Mouse (Mus musculus) c-Kit-positive CD71-negative TER-119-negative erythroid progenitor cells, embryonic 14.5 days (primary cell): ENCODE measurements around the gene Nphp1.

ENCODE experiments used
- DNase-seq: peaks from one replicate; pipeline ENCODE4 v3.0.0-alpha.2; 2013; ENCODE audit warnings: low read depth

Gene Nphp1

DNA sequence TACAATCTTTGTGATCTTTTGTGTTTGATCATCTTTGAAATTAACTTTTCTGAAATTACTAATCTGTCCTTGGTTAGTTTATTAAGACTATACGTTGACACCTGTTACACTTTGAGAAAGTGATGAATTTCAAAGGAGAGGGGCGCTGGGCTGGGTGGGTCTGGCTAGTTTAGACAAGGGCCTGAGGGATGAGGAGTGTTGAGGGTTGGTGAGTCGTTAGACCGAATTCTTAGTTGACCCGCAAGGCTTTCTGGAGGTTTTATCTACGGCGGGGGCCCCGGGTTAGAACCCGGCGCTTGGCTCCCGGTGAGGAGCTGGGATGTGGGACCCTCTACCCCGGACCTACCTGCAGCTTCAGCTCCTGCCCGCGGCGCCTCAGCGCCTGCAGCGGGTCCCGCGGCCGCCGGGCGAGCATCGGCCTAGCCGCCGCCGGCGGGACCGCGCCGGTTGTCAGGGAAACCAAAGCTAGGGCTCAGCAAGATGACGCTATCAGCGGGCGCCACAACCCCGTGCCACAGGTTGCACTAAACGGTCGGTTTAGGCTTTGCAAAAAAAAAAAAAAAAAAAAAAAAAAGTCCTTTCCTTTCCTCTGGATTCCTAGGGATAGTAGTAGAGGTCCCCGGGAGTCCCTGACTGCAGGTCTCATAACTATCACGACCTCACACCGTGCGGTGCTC, at the start of gene Nphp1:
Gene Nphp1, minus strand, starts transcription at position 458 of the 677 bp plus-strand sequence.
- DNase-seq, result peak; percentile 60

DNA sequence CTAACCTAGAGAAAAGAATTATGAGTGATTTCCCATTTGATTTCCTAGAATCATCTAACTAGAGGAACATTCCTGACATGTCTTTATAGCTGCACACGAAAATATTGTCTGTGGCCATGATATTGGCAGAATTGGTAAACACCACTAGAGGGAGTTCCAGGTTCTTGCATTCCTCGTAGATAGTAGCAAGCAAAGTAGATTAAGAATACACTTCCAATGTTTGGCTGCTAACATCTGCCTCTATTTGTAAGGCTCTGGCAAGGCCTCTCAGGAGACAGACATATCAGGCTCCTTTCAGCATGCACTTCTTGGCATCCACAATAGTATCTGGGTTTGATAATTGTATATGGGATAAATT, 44.1 kb upstream of the Nphp1 start:
- DNase-seq, result peak; percentile 73

DNA sequence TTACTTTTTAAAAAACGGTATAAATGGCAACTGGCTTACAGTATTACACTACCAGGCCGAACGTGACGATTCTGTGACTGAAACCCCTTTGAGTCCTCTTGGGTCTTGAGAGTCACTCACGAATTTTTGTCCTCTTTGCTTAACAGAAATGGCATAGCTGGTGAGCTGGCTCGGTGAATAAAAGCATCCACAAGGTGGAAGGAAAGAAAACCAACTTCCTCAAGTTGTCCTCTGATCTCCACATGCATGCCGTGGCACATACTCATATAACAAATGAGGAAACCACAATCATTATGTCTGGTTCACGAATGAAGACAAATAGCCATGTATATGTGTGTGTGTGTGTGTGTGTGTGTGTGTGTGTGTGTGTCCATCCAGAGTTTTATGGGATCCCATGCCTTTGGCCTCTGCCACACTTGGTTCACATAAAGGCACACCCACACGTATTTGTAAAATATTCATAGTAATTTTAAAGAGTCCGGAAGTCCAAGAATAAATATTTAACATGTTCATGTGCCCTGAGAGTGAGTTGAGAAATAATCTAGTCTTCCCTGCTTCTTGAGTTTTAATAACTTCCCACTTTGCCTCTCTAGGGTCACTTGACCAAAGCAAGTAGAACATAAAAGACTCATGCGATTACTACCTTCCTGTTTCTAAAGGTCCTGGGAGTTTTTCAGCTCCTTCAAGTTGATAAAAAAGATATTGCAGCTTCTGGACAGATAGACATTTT, 43.6 kb upstream of the Nphp1 start:
- peak; percentile 16 for DNase-seq

DNA sequence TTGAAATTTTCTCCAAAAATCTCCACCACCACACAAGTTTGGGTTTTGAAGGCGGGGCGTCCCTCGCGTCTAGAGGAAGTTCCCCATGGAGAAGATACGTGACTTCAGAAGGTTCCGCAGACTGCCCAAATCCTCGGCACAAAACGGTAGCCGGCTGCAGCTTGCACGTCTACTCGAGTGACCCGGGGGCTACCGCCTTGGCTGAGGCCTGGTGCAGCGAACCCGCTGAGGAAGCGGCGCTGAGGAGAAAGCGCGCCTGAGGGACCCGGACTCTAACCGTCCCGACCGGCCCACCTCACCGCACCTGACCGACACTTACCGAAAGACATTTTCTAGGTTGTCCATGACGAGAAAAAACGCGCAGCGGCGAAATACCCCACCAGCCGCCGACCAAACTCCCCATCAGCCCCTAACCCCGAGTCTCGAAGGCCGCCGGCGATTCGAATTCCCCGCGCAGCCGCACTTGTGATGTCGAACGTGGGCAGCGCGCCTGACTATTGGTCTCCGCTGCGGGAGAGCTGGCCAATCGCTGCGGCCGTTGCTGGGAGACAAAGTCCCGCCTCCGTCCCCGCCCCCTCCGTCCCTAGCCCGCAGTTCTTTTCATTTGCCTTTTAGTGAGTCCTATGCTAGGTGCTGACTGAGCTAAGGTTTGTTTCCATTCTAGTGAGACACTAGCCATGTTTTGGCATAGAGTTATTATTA, 42.9 kb upstream of the Nphp1 start, which contains the start of gene Bub1:
Gene Bub1, minus strand, starts transcription at position 465 of the 702 bp plus-strand sequence.
- peak; percentile 89 for DNase-seq

DNA sequence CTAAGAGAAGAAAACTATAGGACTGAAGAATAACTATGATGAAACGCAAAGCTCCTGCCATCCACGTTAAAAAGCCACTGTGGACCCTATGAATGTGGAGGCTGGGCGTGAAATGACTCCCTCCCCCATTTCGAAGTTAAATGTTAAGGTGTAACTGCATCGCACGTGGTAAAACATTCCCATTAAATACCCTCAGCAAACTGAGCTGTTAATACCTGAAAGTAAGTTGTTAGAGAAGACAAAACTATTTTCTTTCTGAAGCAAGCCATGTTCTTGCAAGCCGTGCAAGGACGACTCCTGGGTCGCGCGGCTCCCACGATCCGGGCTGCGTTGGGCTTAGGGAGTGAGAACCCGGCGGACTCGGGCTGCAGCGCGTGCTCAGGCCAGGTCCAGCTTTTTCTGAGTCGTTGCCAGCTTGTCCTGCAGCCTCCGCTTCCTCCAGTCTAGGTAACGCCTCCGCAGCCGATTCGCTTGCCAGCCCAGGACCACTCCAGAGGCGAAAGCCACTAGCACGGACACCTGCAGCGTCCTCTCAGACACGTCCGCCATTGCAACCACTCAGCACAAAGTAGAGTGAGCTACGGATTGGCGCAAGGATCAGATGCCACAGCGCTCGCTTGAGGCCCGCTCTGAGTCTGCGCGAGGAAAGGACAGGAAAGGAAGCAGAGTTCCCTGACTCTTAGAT, 3.4 kb upstream of the Nphp1 start, which contains the start of gene Mtln:
Gene Mtln, minus strand, starts transcription at position 570 of the 685 bp plus-strand sequence.
- peak; percentile 84 for DNase-seq

DNA sequence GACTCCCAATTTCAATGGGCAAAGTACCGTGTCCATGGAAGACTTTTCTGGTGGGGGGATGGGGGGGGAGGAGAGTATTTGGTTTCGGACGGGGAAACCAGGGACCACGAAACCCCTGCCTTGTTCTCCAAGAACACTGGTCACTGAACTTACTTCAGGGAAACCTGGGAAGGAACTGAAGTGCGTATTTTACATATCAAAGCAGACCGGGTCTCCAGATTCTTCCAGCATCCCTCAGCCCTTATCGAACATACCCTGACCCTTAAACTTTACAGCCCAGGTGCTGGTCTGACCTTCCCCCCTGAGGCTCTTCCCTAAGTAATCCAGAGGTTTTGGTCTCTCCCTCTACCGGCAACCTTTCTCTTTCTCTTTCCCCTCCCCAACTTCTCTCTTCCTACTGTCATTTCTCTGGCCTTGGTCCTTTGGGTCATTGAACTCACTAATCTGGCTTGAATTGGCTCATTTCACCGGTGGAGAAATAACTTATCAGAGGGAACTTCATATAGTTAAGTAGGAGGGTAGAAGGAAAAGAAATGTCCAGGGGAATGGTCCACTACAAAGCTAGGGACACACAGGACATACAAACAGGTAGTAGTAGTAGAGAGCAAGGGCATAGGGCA, 1.1 kb upstream of the Nphp1 start:
- no peak for DNase-seq

DNA sequence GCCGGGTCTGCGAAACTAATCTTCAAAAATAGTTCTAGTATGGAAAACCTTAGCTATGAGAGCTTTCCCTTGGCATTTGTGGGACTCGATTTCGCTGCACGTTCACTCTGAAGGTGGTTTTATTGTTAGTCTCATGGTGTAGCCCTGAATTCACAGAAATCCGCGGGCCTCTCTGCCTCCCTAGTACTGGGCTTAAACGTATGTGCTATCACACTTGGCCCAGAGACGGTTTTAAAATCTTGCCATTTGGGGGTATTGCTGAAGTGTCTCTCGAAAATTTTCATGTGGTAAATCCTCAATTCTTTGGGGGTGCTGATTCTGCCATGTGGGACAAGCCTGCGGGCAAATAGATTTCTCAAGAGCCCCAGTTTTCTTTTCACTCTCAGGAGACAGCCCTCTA, 441 bp upstream of the Nphp1 start:
- no peak for DNase-seq

DNA sequence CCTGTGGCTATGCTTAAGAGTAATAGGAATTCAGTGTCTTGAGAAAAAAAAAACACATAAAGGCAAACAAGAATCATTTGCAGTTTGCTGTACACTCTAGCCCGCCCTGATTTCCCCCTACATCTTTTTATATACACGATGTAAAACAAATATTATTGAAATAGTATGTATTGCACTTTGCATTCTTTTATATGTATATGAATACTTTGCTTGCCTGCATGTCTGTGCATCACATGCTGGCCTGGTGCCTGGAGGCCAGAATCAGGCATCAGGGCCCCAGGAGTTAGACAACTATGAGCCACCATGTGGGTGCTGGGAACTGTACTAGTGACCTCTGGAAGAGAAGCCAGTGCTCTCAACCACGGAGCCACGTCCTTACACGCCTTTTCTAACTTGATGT, 1.5 kb downstream of the Nphp1 start:
- DNase-seq, result no peak

DNA sequence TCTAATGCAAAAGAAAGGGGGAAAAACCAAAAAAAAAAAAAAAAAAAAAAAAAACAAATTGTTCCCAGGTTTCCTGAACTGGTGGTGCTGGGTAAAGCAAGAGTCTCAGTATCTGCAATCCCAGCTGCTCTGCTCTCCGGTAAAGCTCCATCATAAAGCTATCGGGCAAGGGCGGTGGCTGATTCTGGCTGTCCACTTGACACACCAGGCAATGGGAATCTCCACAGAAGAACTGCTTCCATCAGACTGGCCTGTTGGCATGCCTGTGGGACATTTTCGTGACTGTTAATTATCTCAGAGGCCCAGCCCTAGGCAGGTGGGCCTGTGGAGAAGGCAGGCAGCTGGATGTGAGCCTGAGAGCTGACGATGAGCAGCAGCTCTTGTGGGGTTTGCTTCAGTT, 10.2 kb downstream of the Nphp1 start:
- no peak for DNase-seq

DNA sequence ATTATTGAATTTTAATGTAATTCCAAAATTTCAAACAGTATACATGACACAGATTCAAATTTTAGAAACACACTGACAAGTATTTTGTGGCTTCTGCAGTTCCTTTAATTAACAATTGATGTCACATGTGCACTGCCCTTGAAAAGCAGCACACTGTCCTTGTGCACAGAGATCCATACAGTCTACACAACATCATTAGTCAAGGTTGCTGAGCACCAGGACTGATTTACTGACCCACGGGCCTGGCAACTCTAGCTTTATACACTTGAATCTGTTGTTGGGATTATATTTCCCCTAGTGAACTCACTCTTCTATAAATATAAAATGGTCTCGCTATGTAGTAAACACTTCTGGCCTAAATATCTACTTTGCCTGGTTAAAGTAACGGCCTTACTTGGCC, 13.7 kb downstream of the Nphp1 start:
- no peak for DNase-seq

DNA sequence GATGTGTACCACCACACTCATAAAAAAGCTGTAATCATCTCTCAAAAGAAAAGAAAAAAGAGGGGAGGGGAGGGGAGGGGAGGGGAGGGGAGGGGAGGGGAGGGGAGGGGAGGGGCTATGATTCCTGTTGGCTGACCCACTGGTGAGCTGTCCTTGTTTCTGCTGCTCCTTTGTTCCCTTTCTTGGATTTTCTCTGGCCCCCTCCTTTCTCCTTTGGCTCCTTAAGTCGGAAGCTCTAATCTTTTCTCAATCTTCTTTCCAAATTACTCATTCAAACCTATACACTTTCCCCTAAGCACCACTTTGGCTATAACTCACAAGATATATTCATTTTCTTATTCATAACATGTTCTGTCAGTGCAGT, 14.1 kb downstream of the Nphp1 start:
- no peak for DNase-seq

DNA sequence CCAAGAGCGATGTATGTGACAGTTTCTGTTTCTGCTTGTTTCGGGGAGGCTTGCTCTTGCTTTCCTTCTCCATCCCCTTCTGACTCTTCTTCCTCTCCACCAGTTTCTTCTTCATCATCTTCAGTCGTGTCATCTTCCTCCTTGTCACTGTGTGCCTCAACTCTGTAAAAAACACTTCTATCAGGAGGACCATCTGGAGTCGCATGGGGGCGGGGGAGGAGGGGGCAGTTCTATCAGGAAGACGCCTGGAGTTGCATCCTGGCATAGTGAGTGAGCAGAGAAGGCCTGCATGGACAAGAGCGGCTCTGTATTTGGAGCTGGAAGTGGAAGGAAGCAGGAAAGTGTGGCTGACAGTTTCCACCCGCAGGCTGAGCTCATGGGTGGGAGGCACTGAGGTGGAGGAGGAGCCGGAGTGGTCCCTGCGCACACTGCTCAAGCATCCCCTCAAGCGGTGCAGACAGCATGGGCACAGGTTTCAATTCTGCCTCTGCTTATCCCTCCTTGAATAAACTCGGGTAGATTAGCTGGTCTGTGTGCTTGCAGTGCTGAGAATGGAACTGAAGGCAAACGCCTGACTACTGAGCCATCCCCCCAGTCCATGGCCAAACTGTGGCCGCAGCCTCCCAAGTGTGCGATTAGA, 14.6 kb downstream of the Nphp1 start:
- no peak for DNase-seq

DNA sequence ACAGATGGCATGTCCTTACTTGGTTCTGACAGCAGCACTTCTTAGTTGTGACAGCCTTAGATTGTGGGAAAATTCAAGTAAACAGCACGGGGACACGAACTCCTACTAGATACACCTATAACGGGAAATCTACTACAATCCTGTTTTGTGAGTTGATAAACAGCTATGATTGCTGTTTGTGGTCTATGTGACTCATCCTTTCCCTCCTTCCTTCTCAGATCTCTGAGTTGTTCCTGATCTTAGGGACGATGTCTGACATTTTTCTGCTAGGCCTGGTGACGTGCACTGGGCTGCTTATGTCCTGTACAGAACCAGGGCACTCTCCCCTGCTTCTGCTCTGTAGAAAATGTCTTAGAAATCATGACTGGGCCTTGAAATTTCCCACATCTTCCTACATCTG, 27.1 kb downstream of the Nphp1 start:
- no peak for DNase-seq

DNA sequence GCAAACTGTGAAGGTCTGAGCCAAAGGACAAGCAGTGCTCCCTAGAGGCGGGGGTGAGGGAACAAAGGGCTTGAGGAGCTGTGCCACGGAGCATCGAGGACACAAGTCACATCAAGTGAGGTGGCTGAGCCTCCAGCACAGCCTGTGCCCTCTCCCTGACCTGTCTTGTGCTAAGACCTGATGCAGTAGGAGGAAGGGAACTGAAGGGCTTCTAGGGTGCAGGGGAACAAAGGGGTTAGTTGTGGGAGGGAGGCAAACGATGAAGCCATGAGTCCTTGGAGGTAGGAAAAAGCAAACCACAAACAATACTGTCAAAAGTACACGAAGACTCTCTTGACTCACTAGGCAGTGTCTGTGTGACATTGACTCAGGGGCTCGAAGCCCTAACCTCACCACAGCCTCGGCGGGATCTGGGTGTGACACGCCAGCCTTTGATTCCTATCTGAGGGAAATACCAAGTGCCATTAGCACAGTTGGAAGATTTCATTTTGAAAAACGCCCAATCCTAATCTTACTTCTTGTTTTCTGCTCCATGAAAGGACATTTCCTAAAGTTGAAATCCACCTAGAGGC, 28.2 kb downstream of the Nphp1 start:
- DNase-seq, result no peak

DNA sequence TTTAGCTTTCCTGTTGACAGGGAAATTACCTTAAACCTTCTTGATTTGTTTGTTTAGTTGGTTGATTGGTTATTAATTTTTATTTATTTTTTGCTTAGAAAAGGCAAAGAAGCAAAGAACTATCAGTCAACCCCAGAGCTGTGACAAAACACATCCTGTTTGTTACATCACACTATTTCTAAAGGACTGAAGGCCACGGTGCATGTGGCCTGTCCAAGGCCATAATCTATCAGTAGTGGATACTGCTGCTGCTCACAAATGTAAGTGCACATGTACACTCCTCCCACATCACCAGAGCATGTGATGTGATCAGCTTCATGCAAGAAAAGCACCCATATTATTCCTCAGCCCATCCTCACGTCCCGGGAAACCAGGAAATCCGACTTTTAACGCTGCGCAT, 28.7 kb downstream of the Nphp1 start:
- DNase-seq, result no peak

DNA sequence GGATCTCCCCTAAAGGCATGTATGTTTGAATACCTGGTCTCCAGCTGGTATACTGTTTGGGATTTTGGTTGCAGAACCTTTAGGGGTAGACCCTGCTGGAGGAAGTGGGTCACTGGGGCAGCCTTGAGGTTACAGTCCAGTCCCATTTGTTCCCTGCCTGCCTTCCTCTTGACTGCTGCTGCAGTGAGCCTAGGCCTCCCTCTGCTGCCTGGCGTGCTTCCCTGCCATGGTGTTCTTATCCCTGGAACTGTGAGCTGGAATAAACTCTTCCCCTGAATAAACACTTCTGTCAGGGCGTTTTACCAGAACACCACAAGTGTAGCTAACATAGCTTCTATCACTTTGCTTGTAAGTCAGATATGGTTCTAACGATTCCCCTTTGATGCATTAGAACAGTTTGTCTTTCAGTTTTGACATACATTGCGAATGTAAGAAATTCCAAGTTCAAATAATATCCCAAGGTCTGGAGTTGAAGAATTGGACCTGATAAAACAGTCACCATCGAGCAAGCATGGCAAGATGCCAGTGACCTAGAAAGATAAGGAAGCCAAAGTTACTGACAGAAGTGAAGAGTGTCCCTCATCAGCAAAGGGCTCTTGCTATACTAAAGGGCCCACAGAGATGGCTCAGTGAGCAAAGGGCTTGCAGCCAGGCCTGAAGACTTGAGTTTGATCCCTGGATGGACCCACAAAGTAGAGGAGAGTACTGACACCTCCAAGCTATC, 29.4 kb downstream of the Nphp1 start:
- DNase-seq, result no peak

DNA sequence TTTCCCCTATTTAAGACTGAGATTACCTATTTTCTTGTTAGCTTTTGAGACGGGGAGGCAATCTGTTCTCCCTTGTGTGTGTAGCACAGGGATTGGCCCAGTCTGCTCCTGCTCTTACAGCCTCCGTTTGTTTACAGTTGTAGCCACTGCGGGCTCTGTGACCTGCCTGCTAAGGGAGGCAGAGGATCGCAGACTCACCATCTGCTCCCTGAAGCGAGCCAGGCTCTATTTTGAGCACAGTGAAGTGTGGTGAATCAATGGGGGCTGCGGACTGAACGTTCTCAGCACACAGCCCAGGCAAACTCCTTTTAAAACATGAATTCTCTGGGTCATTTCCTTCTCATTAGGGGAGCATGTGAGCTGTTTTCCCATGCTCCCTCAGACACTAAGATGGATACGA, 31.5 kb downstream of the Nphp1 start:
- no peak for DNase-seq

DNA sequence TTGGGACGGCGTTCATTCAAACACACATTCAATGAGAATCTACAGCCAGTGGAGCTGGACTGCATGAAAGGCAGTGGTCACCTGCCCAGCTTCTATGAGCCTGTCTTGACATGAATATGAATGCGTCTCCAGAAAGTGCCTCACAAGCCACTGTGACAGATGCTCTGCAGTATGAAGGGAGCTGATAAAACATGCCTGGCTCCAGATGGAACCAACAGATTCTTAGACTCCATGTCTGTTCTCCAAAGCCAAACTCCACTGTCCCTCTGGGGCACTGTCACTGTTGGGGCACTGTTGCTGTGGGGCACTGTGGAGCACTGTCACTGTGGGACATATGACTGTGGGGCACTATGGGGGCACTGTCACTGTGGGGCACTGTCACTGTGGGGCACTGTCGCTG, 34.6 kb downstream of the Nphp1 start:
- DNase-seq, result no peak

DNA sequence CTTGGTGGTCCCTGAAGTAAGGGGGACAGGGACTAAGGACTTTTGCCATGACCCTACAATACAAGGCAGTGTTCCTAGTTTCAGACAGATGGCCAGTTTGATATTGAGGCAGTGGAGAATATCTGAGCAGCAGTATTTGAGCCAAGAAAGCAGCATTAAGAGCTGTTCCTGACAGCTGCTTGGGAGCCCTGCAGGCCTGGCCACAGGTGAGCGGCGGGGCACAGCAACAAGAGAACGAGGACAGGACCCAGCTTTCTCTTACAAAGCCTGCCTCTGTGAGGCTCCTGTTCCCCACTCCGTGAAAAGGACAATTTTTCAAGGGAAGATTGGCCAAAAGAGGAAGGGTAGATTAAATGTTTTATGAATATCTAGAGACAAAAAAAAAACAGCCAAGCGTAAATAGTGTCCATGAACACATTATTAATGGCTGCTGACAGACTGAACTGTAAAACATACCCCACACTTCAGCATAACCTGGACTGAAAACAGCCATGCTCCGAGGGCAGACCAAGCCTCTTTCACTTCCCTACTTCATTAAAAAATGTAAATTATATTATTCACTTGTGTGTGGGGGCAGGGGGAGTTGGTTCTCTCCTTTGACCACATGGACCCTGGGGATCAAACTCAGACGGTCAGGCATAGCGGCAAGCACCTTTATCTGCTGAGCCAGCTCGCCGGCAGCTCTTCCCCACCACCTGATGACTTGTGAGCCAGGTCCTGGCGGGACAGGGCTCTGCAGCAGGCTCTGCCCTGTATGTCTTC, 36.7 kb downstream of the Nphp1 start:
- no peak for DNase-seq

DNA sequence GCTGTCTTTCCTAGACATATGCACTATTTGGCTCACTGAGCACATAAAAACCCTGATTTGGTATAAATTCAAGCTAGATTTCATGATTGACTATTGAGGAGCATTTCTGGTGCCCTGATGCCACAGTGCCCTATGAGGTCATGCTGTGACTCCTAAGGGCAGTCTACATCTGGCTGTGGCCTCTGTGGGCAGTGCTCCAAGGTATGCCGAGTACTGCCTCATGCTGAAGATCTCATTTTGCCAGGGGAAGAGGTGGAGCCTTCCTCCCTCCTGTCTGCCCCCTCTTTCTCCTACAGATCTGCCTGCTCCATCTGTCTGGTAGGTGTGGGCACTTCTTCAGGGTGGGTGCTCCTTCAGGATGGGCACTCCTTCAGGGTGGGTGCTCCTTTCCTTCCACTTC, 39.3 kb downstream of the Nphp1 start:
- no peak for DNase-seq
